Mouse (Mus musculus) bone marrow, adult 2 months (tissue): ENCODE results near the gene Nrip1.

Experiments
- CTCF ChIP-seq: fragments of 200-500 bp; IDR thresholded peaks from 2 replicates; pipeline ENCODE4 v1.5.1; 2011; ENCODE audit warnings: low read length, control low read depth; ENCODE audit not compliant: control insufficient read depth, insufficient read depth
- POLR2A ChIP-seq: fragments of 200-500 bp; IDR thresholded peaks from 2 replicates; pipeline ENCODE4 v1.6.1; 2011; ENCODE audit warnings: low read depth, mild to moderate bottlenecking, control low read depth, low read length, borderline replicate concordance; ENCODE audit not compliant: control insufficient read depth

GRCm38 (mm10) chr16:76301728-76302050, 71.9 kb downstream of the Nrip1 start:
- TF ChIP-seq CTCF (no peak), POLR2A (no peak)
